Mouse (Mus musculus): ENCODE data around the gene Olfr1316. TPM values are rescaled to one million over a fixed set of nuclear protein-coding genes. Genes with fewer than 3 reads are reported as not detected.

Gene Olfr1316
- polyA plus RNA-seq (2014; fragmentation: Nextera tagmentation; extraction: Ambion mirVana) = not detected in 2 replicates

DNA sequence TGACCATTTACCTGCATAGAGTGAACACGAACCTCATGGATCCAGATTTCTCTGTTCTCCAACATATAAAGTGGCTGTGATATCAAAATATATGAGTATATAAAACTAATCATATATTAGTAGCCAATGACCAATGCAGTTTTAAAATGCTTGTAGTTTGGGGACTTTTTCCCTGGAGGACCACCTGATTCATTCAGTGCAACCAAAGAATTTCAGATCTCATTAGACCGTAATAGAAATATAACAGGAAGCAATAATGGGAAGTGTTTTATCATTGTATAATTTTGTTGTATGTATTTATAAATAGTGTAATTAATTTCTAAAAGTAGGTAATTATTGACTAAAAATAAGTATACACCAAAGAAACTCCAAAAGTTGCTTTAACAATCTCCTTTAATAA lies at the start of gene Olfr1316:
Gene Olfr1316 (minus strand): TSS at position 101 of the 400 bp plus-strand sequence.
- no peak for DNase-seq (ENCODE audit: low spot score)
- Histone ChIP-seq H3K4me3 (ENCODE audit: low read depth, low read length) (no peak within 1 kb of the TSS), H3K4me1 (ENCODE audit: control insufficient read depth, insufficient read depth, low read length) (no peaks in the 10 kb centered on the region), H3K27me3 (ENCODE audit: control insufficient read depth, insufficient read depth, low read length) (no peaks in the 10 kb centered on the region), H3K36me3 (ENCODE audit: control insufficient read depth, insufficient read depth, low read length) (no peaks in the 10 kb centered on the region), H3K9ac (ENCODE audit: low read length) (no peak within 1 kb of the TSS), H3K4me2 (ENCODE audit: low read depth, severe bottlenecking) (no peak within 1 kb of the TSS), H3K27ac (replicated peaks; ENCODE audit: low read depth, low read length) (no peak within 1 kb of the TSS), H3K9me3 (ENCODE audit: control insufficient read depth, low read length) (no peaks in the 10 kb centered on the region)
- WGBS = 85% methylated on average over 2 of the region's 2 CpGs
- no peak for ATAC-seq (ENCODE audit: insufficient number of reproducible peaks, low FRiP score, low TSS enrichment, low read depth)

DNA sequence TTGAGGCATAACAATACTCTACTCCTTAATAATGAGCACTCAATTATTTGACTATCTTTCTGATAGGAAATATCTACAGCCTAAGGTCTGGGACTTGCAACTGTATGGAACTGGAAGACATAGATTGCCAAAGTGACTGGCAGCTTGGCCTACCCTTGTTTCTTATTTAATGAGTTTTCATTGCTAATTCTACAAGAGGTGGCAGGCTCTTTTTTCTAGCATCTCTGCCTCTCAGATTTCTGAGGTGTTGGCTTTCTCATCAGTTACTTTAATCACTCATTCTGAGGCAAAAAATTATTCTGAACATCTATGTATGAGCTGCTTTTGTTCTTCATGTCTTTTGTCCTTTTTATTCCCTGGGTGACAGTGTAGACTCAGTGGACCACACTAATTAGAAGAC lies 19.1 kb upstream of the Olfr1316 start, which contains the start of gene Olfr1318:
Gene Olfr1318 (plus strand): TSS at position 301 of the 400 bp plus-strand sequence.
- ATAC-seq (ENCODE audit: insufficient number of reproducible peaks, low FRiP score, low TSS enrichment, low read depth) = no peak

DNA sequence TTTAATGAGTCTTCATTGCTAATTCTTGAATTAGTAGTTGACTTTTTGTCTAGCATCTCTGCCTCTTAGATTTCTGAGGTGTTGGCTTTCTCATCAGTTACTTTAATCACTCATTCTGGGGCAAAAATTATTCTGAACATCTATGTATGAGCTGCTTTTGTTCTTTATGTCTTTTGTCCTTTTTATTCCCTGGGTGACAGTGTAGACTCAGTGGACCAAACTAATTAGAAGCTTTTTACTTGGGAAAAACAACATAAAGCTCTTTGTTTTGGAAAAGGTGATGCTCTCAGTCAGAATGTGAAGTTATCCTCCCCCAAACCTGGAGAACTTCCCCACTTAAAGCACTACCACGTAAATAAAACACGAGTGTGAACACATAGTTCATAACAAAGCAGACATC lies 5.3 kb upstream of the Olfr1316 start, which contains the start of gene Olfr1317:
Gene Olfr1317 (plus strand): TSS at position 301 of the 400 bp plus-strand sequence.
- Histone ChIP-seq H3K9me3 (ENCODE audit: control insufficient read depth, low read length) (no peaks in the 10 kb centered on the region), H3K27ac (replicated peaks; ENCODE audit: low read depth, low read length) (no peak within 1 kb of the TSS), H3K27me3 (ENCODE audit: control insufficient read depth, insufficient read depth, low read length) (no peaks in the 10 kb centered on the region), H3K4me3 (ENCODE audit: low read depth, low read length) (no peak within 1 kb of the TSS), H3K4me2 (ENCODE audit: low read depth, severe bottlenecking) (no peak within 1 kb of the TSS), H3K36me3 (ENCODE audit: control insufficient read depth, insufficient read depth, low read length) (no peaks in the 10 kb centered on the region), H3K9ac (ENCODE audit: low read length) (no peak within 1 kb of the TSS), H3K4me1 (ENCODE audit: control insufficient read depth, insufficient read depth, low read length) (no peaks in the 10 kb centered on the region)
- DNase-seq (ENCODE audit: low spot score) (no peak), ATAC-seq (ENCODE audit: insufficient number of reproducible peaks, low FRiP score, low TSS enrichment, low read depth) (no peak)
- 80% methylated on average over 2 of the region's 2 CpGs for WGBS

More for the DNA sequence above, 19.1 kb upstream of the Olfr1316 start, which contains the start of gene Olfr1318:
- Histone ChIP-seq H3K27ac (replicated peaks; ENCODE audit: low read depth, low read length) (no peak within 1 kb of the TSS), H3K36me3 (ENCODE audit: control insufficient read depth, insufficient read depth, low read length) (no peaks in the 10 kb centered on the region), H3K4me1 (ENCODE audit: control insufficient read depth, insufficient read depth, low read length) (no peaks in the 10 kb centered on the region), H3K27me3 (ENCODE audit: control insufficient read depth, insufficient read depth, low read length) (no peaks in the 10 kb centered on the region), H3K9ac (ENCODE audit: low read length) (no peak within 1 kb of the TSS), H3K4me2 (ENCODE audit: low read depth, severe bottlenecking) (no peak within 1 kb of the TSS), H3K4me3 (ENCODE audit: low read depth, low read length) (no peak within 1 kb of the TSS), H3K9me3 (ENCODE audit: control insufficient read depth, low read length) (no peaks in the 10 kb centered on the region)
- no peak for DNase-seq (ENCODE audit: low spot score)

DNA sequence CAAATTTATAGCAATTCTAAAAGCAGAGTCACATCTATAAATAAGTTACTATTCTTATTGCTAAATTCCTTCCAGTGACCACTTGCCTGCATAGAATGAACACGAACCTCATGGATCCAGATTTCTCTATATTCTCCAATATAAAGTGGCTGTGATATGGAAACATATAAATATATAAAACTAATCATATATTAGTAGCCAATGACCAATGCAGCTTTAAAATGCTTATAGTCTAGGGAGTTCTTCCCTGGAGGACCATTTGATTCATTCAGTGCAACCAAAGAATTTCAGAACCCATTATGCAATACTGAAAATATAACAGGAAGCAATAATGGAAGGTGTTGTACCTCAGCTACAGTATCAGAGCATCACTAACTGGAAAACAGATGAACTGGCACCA lies 19.4 kb downstream of the Olfr1316 start, which contains the start of gene Olfr1315-ps1:
Gene Olfr1315-ps1 (minus strand): TSS at position 101 of the 400 bp plus-strand sequence.
- 84% methylated on average over 1 of the region's 1 CpGs for WGBS
- Histone ChIP-seq H3K9me3 (ENCODE audit: control insufficient read depth, low read length) (no peaks in the 10 kb centered on the region), H3K4me1 (ENCODE audit: control insufficient read depth, insufficient read depth, low read length) (no peaks in the 10 kb centered on the region), H3K27ac (replicated peaks; ENCODE audit: low read depth, low read length) (no peak within 1 kb of the TSS), H3K4me3 (ENCODE audit: low read depth, low read length) (no peak within 1 kb of the TSS), H3K27me3 (ENCODE audit: control insufficient read depth, insufficient read depth, low read length) (no peaks in the 10 kb centered on the region), H3K36me3 (ENCODE audit: control insufficient read depth, insufficient read depth, low read length) (no peaks in the 10 kb centered on the region), H3K9ac (ENCODE audit: low read length) (no peak within 1 kb of the TSS), H3K4me2 (ENCODE audit: low read depth, severe bottlenecking) (no peak within 1 kb of the TSS)
- ATAC-seq (ENCODE audit: insufficient number of reproducible peaks, low FRiP score, low TSS enrichment, low read depth) (no peak), DNase-seq (ENCODE audit: low spot score) (no peak)

DNA sequence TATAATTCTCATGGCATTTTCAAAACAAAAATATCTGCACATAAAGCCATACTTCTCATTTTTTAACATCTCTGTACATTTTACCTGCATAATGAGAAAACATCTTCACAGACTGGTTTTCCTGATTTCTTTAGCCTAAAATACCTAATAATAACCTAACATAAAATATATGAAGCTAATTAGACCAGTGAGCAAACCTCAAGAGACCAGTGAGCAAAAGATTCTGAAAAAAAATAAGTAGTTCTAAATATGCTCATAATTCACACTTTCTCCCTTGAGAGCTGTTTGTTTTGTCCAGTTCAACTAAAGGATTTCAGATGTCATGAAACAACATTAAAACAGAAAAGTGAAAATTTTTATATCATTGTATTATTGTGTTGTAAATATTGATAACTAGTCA lies 38.1 kb downstream of the Olfr1316 start, which contains the start of gene Olfr1314:
Gene Olfr1314 (minus strand): TSS at position 101 of the 400 bp plus-strand sequence.
- no peak within 1 kb of the TSS for H3K27ac ChIP-seq (replicated peaks; ENCODE audit: low read depth, low read length)
- H3K4me2 ChIP-seq (ENCODE audit: low read depth, severe bottlenecking) = no peak within 1 kb of the TSS
- no peaks in the 10 kb centered on the region for H3K4me1 ChIP-seq (ENCODE audit: control insufficient read depth, insufficient read depth, low read length)
- H3K9me3 ChIP-seq (ENCODE audit: control insufficient read depth, low read length) = no peaks in the 10 kb centered on the region
- H3K4me3 ChIP-seq (ENCODE audit: low read depth, low read length) = no peak within 1 kb of the TSS
- no peak for ATAC-seq (ENCODE audit: insufficient number of reproducible peaks, low FRiP score, low TSS enrichment, low read depth)
- H3K36me3 ChIP-seq (ENCODE audit: control insufficient read depth, insufficient read depth, low read length) = no peaks in the 10 kb centered on the region
- H3K27me3 ChIP-seq (ENCODE audit: control insufficient read depth, insufficient read depth, low read length) = no peaks in the 10 kb centered on the region
- no peak within 1 kb of the TSS for H3K9ac ChIP-seq (ENCODE audit: low read length)
- DNase-seq (ENCODE audit: low spot score) = no peak

DNA sequence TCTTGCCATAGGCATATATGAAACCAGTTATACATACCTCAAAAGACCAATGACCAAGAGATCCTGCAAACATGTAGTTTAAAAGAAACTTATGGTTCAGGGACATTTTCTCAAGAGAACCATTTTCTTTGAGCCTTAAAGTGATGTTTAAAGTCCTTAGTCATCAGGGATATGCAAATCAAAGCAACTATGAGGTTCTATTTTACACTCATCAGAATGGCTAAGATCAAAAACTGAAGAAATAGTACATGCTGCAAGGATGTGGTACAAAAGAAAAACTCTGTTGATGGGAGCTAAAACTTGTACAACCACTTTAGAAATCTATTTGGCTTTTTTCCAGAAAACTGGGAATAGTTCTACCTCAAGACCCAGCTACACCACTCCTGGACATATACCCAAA lies 57.0 kb downstream of the Olfr1316 start, which contains the start of gene Olfr1313:
Gene Olfr1313 (minus strand): TSS at position 101 of the 400 bp plus-strand sequence.
- H3K4me2 ChIP-seq (ENCODE audit: low read depth, severe bottlenecking) = no peak within 1 kb of the TSS
- no peak within 1 kb of the TSS for H3K27ac ChIP-seq (replicated peaks; ENCODE audit: low read depth, low read length)
- H3K4me3 ChIP-seq (ENCODE audit: low read depth, low read length) = no peak within 1 kb of the TSS
- no peak within 1 kb of the TSS for H3K9ac ChIP-seq (ENCODE audit: low read length)
- no peaks in the 10 kb centered on the region for H3K27me3 ChIP-seq (ENCODE audit: control insufficient read depth, insufficient read depth, low read length)
- ATAC-seq (ENCODE audit: insufficient number of reproducible peaks, low FRiP score, low TSS enrichment, low read depth) (no peak), DNase-seq (ENCODE audit: low spot score) (no peak)
- no peaks in the 10 kb centered on the region for H3K36me3 ChIP-seq (ENCODE audit: control insufficient read depth, insufficient read depth, low read length)
- H3K9me3 ChIP-seq (ENCODE audit: control insufficient read depth, low read length) = no peaks in the 10 kb centered on the region
- H3K4me1 ChIP-seq (ENCODE audit: control insufficient read depth, insufficient read depth, low read length) = no peaks in the 10 kb centered on the region

Other genes with a start within 250 kb of the Olfr1316 start
- not detected in 2 replicates for gene Olfr1306, start 218.7 kb downstream of the Olfr1316 start, polyA plus RNA-seq (2014; fragmentation: Nextera tagmentation; extraction: Ambion mirVana)
- not detected in 2 replicates for gene Olfr1307, start 185.5 kb downstream of the Olfr1316 start, polyA plus RNA-seq (2014; fragmentation: Nextera tagmentation; extraction: Ambion mirVana)
- gene Olfr1308, start 170.0 kb downstream of the Olfr1316 start, polyA plus RNA-seq (2014; fragmentation: Nextera tagmentation; extraction: Ambion mirVana) = not detected in 2 replicates
- gene Olfr1309, start 144.7 kb downstream of the Olfr1316 start, polyA plus RNA-seq (2014; fragmentation: Nextera tagmentation; extraction: Ambion mirVana) = not detected in 2 replicates
- gene Olfr1310, start 122.3 kb downstream of the Olfr1316 start, polyA plus RNA-seq (2014; fragmentation: Nextera tagmentation; extraction: Ambion mirVana) = not detected in 2 replicates
- not detected in 2 replicates for gene Olfr1311, start 110.6 kb downstream of the Olfr1316 start, polyA plus RNA-seq (2014; fragmentation: Nextera tagmentation; extraction: Ambion mirVana)
- not detected in 2 replicates for gene Olfr1312, start 84.7 kb downstream of the Olfr1316 start, polyA plus RNA-seq (2014; fragmentation: Nextera tagmentation; extraction: Ambion mirVana)
- gene Olfr1313, start 57.1 kb downstream of the Olfr1316 start, polyA plus RNA-seq (2014; fragmentation: Nextera tagmentation; extraction: Ambion mirVana) = not detected in 2 replicates
- not detected in 2 replicates for gene Olfr1314, start 38.2 kb downstream of the Olfr1316 start, polyA plus RNA-seq (2014; fragmentation: Nextera tagmentation; extraction: Ambion mirVana)
- not detected in 2 replicates for gene Olfr1315-ps1, start 19.5 kb downstream of the Olfr1316 start, polyA plus RNA-seq (2014; fragmentation: Nextera tagmentation; extraction: Ambion mirVana)
- not detected in 2 replicates for gene Olfr1317, start 5.4 kb upstream of the Olfr1316 start, polyA plus RNA-seq (2014; fragmentation: Nextera tagmentation; extraction: Ambion mirVana)
- not detected in 2 replicates for gene Olfr1318, start 19.2 kb upstream of the Olfr1316 start, polyA plus RNA-seq (2014; fragmentation: Nextera tagmentation; extraction: Ambion mirVana)
- gene Lpcat4, start 104.5 kb upstream of the Olfr1316 start, polyA plus RNA-seq (2014; fragmentation: Nextera tagmentation; extraction: Ambion mirVana) = 14.2 TPM in 2 replicates
- gene Nutm1, start 124.3 kb upstream of the Olfr1316 start, polyA plus RNA-seq (2014; fragmentation: Nextera tagmentation; extraction: Ambion mirVana) = not detected in 2 replicates
- gene Nop10, start 126.9 kb upstream of the Olfr1316 start, polyA plus RNA-seq (2014; fragmentation: Nextera tagmentation; extraction: Ambion mirVana) = 180 and 182 TPM in 2 replicates
- gene Slc12a6, start 130.8 kb upstream of the Olfr1316 start, polyA plus RNA-seq (2014; fragmentation: Nextera tagmentation; extraction: Ambion mirVana) = 9.7 TPM in 2 replicates
- gene Gm21985, start 131.3 kb upstream of the Olfr1316 start, polyA plus RNA-seq (2014; fragmentation: Nextera tagmentation; extraction: Ambion mirVana) = 0.08 TPM in 1 of 2 replicates, not detected in the other
- 103 and 106 TPM in 2 replicates for gene Emc4, start 233.1 kb upstream of the Olfr1316 start, polyA plus RNA-seq (2014; fragmentation: Nextera tagmentation; extraction: Ambion mirVana)
- 50.3 and 50.7 TPM in 2 replicates for gene Katnbl1, start 244.2 kb upstream of the Olfr1316 start, polyA plus RNA-seq (2014; fragmentation: Nextera tagmentation; extraction: Ambion mirVana)